Mouse (Mus musculus): ENCODE measurements around the gene Acr.

- TF ChIP-seq CTCF (IDR thresholded peaks at IDR 0.05; ENCODE audit: extremely low read depth, insufficient read length, insufficient replicate concordance, low read depth, low read length) (no peak), POLR2A (IDR thresholded peaks at IDR 0.05; ENCODE audit: low read depth, low read length) (no peak)
These were observed 16.4 kb upstream of the Acr start for GRCm38 (mm10) chr15:89551733-89552132.
